Mouse (Mus musculus): Measurements from ENCODE around the gene Piwil1.

- TF ChIP-seq POLR2A (IDR thresholded peaks at IDR 0.05; ENCODE audit: control insufficient read depth in 1 of 2, insufficient read depth in 1 of 2, low read depth in 1 of 2, low read length in 2 of 2, poor library complexity in 1 of 2) (no peak), CTCF (IDR thresholded peaks at IDR 0.05 in 2 of 3, conservative IDR thresholded peaks at IDR 0.05 in 1 of 3; ENCODE audit: control insufficient read depth in 1 of 3, insufficient read depth in 1 of 3, low read depth in 2 of 3, low read length in 3 of 3, poor library complexity in 1 of 3, severe bottlenecking in 1 of 3) (peak in 1 of 3 experiments; percentile 23; a peak in 1 of 6 replicates), GATA1 (IDR thresholded peaks at IDR 0.05; ENCODE audit: low read depth, low read length) (no peak), ZMIZ1 (IDR thresholded peaks at IDR 0.05; ENCODE audit: low read depth, low read length) (no peak), EP300 (IDR thresholded peaks at IDR 0.05; ENCODE audit: low read depth in 1 of 2, low read length in 2 of 2) (no peak), POLR2AphosphoS2 (IDR thresholded peaks at IDR 0.05; ENCODE audit: low read length) (no peak), POLR2AphosphoS5 (IDR thresholded peaks at IDR 0.05; ENCODE audit: borderline replicate concordance, low read depth, low read length) (no peak), TCF12 (IDR thresholded peaks at IDR 0.05; ENCODE audit: low read depth, low read length) (no peak), USF2 (IDR thresholded peaks at IDR 0.05; ENCODE audit: borderline replicate concordance in 1 of 2, insufficient read depth in 1 of 2, low read depth in 1 of 2, low read length in 2 of 2) (no peak), E2F4 (IDR thresholded peaks at IDR 0.05; ENCODE audit: borderline replicate concordance, low read depth, low read length) (no peak), BHLHE40 (IDR thresholded peaks at IDR 0.05; ENCODE audit: borderline replicate concordance, low read depth, low read length) (no peak), RCOR1 (IDR thresholded peaks at IDR 0.05; ENCODE audit: low read depth, low read length) (no peak), ETS1 (IDR thresholded peaks at IDR 0.05; ENCODE audit: low read depth, low read length) (no peak), ELF1 (IDR thresholded peaks at IDR 0.05; ENCODE audit: low read depth, low read length) (no peak)
Measured at GRCm38 (mm10) chr5:128662881-128663280, 39.4 kb upstream of the Piwil1 start.
